Mouse (Mus musculus) liver, embryonic 14.5 days (tissue): ENCODE measurements around the gene Cd55b. TPM values are rescaled to one million over a fixed set of nuclear protein-coding genes. Genes with fewer than 3 reads are reported as not detected.

Experiments
- ATAC-seq: fragments of 200-750 bp; cut with Nextera tagmentation; 2 replicates; pipeline ENCODE4 v1.8.0; 2017; ENCODE audit warnings: moderate number of reproducible peaks, mild to moderate bottlenecking, moderate library complexity; ENCODE audit not compliant: insufficient read depth
- DNase-seq, 3 experiments: peaks; one replicate each; pipeline ENCODE4 v3.0.0-alpha.2; 2012 to 2013; ENCODE audit warnings: low read depth in 3 of 3, low spot score in 3 of 3
- H3K27ac ChIP-seq: fragments of 300-500 bp; sonication (generic); 2 replicates; pipeline ENCODE4 v1.5.1; 2014; ENCODE audit warnings: moderate library complexity, mild to moderate bottlenecking, control low read depth, inconsistent platforms
- H3K27me3 ChIP-seq: fragments of 300-500 bp; sonication (generic); 2 replicates; pipeline ENCODE4 v1.6.1; 2014; ENCODE audit warnings: mild to moderate bottlenecking, low read length, moderate library complexity; ENCODE audit not compliant: control insufficient read depth, insufficient read depth
- H3K36me3 ChIP-seq: fragments of 300-500 bp; sonication (generic); replicated peaks from 2 replicates; pipeline ENCODE4 v1.6.1; 2014; ENCODE audit warnings: low read depth; ENCODE audit not compliant: control insufficient read depth, insufficient read depth
- H3K4me1 ChIP-seq, 2 experiments: fragments of 200-500 bp in 1 of 2; fragments of 300-500 bp in 1 of 2; sonication (generic) in 1 of 2; replicated peaks; 2 replicates each; pipeline ENCODE4 v1.6.1; 2012 to 2014; ENCODE audit warnings: antibody characterized with exemption in 1 of 2, inconsistent platforms in 1 of 2, low read length in 1 of 2; ENCODE audit not compliant: control insufficient read depth in 2 of 2, insufficient read depth in 2 of 2
- H3K4me2 ChIP-seq: fragments of 300-500 bp; sonication (generic); 2 replicates; pipeline ENCODE4 v1.6.1; 2014; ENCODE audit warnings: low read depth, mild to moderate bottlenecking, control low read depth, moderate library complexity
- H3K4me3 ChIP-seq, 2 experiments: fragments of 200-500 bp in 1 of 2; fragments of 300-500 bp in 1 of 2; sonication (generic) in 1 of 2; 2 replicates each; pipeline ENCODE4 v1.5.1; 2012 to 2014; ENCODE audit warnings: low read depth in 2 of 2, low read length in 2 of 2, mild to moderate bottlenecking in 2 of 2, control low read depth in 1 of 2, inconsistent platforms in 1 of 2, moderate library complexity in 1 of 2; ENCODE audit not compliant: insufficient read depth in 1 of 2
- H3K9ac ChIP-seq: fragments of 300-500 bp; sonication (generic); replicated peaks from 2 replicates; pipeline ENCODE4 v1.6.1; 2014; ENCODE audit warnings: mild to moderate bottlenecking, control low read depth, moderate library complexity
- H3K9me3 ChIP-seq: fragments of 300-500 bp; sonication (generic); 2 replicates; pipeline ENCODE4 v1.6.1; 2016; ENCODE audit warnings: low read length, mixed read lengths; ENCODE audit not compliant: control insufficient read depth
- CTCF ChIP-seq: IDR thresholded peaks from 2 replicates; pipeline ENCODE4 v1.5.1; 2016; ENCODE audit warnings: antibody characterized with exemption, low read depth, control low read depth
- EP300 ChIP-seq: IDR thresholded peaks from 2 replicates; pipeline ENCODE4 v1.6.1; 2016; ENCODE audit warnings: antibody characterized with exemption, low read depth
- WGBS: fragments of 180-500 bp; shearing (Covaris S2); extraction: QIAGEN DNeasy Blood & Tissue Kit; methylation state at CpG from one replicate; pipeline ENCODE4 v1.1.7; 2014; ENCODE audit not compliant: insufficient replicate concordance; 5-methylcytosine and 5-hydroxymethylcytosine counted together
- polyA plus RNA-seq, 2 experiments: library from polyadenylated mRNA; depleted of rRNA in 1 of 2; stranded (reverse) in 1 of 2; unstranded in 1 of 2; fragments of >200 nt; fragmentation: Nextera tagmentation in 1 of 2; extraction: Ambion mirVana in 1 of 2; gene quantifications; 2 replicates each; pipeline versions ENCODE4 v1.2.1 to v1.2.3; 2012 to 2014

Gene Cd55b
- polyA plus RNA-seq, 2 experiments, result not detected

DNA sequence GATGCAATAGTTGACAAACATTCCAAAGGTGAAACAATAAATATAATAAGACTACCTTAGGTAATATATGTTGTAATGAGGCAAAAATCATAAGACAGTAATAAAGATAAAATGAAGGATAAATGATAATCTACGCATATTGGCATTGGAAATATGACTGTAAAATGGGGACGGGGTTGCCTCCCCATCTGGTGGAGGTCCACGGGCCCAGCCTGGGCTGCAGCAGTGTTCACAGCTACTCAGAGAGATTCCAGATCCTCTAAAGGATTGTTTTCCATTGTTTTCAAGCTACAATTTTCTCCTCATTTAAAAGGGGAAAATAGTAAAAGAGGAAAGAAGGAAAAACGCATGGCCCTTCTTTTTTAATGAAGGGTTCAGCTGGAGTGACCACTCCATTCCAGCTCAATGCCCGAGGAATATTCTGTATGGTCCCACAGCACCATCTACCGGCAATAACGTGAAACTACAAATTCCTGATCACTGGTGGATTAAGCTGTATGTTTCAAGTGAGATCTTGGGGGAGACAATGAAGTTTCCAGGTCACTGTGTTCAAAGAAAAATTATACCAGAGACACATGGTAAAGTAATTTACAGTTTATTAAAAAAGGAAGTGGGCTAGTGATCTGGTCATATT lies 50.8 kb downstream of the Cd55b start:
- no peak for ATAC-seq
- Histone ChIP-seq H3K36me3 (no peaks in the 10 kb centered on the region), H3K9ac (no peak overlapping the region), H3K27ac (no peak overlapping the region), H3K4me1 (peaks cover 19 to 22% of the 10 kb centered on the region in 2 experiments), H3K4me3 (no peak overlapping the region), H3K9me3 (no peaks in the 10 kb centered on the region), H3K27me3 (no peaks in the 10 kb centered on the region), H3K4me2 (no peak overlapping the region)
- DNase-seq, result peak; percentile 40 to 58 (median 49)
- 26% methylated on average over 7 of the region's 7 CpGs for WGBS
- TF ChIP-seq CTCF (peak; percentile 81), EP300 (no peak)

DNA sequence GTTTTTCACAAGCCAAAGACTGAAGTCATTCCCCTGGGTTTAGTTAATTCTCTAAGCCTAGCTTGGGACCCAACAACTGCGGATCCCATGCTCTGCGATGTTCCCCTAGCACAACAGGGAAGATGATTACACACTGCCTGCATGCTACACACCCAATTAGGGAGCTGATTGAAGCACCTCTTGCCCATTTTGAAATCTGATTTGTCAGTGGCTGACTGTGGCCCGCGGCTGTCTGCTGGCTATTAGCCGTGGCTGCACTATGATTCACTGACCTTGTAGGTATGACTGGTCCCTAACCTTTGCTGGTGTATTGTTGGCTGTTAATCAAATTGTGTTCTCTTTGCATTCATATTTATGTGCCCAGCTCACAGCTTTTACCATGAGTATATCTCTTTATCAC lies 51.5 kb downstream of the Cd55b start:
- WGBS, result 69% methylated on average over 5 of the region's 5 CpGs

DNA sequence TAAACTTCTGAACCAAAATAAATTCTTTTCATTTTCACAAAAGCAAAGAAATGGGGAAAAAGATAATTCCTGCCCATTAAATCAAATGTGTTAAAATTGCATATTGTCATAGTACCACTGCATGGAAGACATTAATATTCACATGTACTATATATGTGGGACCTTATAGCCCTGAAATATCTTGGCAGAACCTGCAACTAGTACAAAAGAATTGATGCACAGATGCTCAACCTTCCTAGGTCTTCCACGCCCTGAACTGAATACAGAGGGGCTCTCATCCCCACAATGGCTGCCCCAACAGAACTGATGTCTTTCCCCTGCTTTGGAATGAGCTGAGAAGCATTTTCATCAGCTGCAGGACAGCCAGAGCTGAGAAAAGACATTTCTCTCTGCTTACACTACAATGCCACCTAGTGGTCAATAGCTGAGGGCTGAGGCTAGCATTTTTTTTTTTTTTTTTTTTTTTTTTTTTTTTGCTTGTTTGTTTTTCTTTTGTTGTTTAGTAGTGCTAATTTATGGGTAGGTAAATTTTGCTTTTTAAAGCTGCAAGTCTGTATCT lies 72.7 kb downstream of the Cd55b start:
- no peak for ATAC-seq
- no peak overlapping the region for H3K27ac ChIP-seq
- no peak overlapping the region for H3K9ac ChIP-seq
- H3K4me1 ChIP-seq, result no peaks in the 10 kb centered on the region
- no peak overlapping the region for H3K4me2 ChIP-seq
- no peaks in the 10 kb centered on the region for H3K36me3 ChIP-seq
- no peaks in the 10 kb centered on the region for H3K9me3 ChIP-seq
- no peak for DNase-seq
- 0% methylated on average over 1 of the region's 1 CpGs for WGBS
- TF ChIP-seq CTCF (peak; percentile 76), EP300 (no peak)
- no peaks in the 10 kb centered on the region for H3K27me3 ChIP-seq
- no peak overlapping the region for H3K4me3 ChIP-seq

More for the DNA sequence above, 51.5 kb downstream of the Cd55b start:
- H3K4me3 ChIP-seq, result no peak overlapping the region
- H3K4me2 ChIP-seq, result no peak overlapping the region
- DNase-seq, result no peak
- H3K9me3 ChIP-seq, result no peaks in the 10 kb centered on the region
- no peaks in the 10 kb centered on the region for H3K27me3 ChIP-seq
- TF ChIP-seq CTCF (no peak), EP300 (no peak)
- no peak overlapping the region for H3K27ac ChIP-seq
- ATAC-seq, result no peak
- H3K4me1 ChIP-seq, result peaks cover 19 to 22% of the 10 kb centered on the region in 2 experiments
- H3K36me3 ChIP-seq, result no peaks in the 10 kb centered on the region
- H3K9ac ChIP-seq, result no peak overlapping the region

- H3K27me3 ChIP-seq, result no peaks in the 10 kb centered on the region
- peaks cover 0 to 4% of the 10 kb centered on the region in 2 experiments; a peak in 2 of 4 replicates for H3K4me1 ChIP-seq
- no peaks in the 10 kb centered on the region for H3K9me3 ChIP-seq
- peak; percentile 42; the same call in 1 of the 2 replicates for TF ChIP-seq CTCF
- no peak for TF ChIP-seq EP300
- ATAC-seq, result peak; percentile 43; the same call in 1 of the 2 replicates
- no peak overlapping the region for H3K9ac ChIP-seq
- H3K36me3 ChIP-seq, result no peaks in the 10 kb centered on the region
- no peak overlapping the region for H3K4me3 ChIP-seq
- peak in 1 of 3 experiments; percentile 19 for DNase-seq
- H3K27ac ChIP-seq, result no peak overlapping the region
- WGBS, result 27% methylated on average over 9 of the region's 9 CpGs
- H3K4me2 ChIP-seq, result no peak overlapping the region
These were observed 80.4 kb downstream of the Cd55b start for GRCm38 (mm10) chr1:130342429-130342828.

Other genes starting within 250 kb of the Cd55b start
- 10.7 and 15.9 TPM in 2 replicates for gene Cd55, start 39.7 kb upstream of the Cd55b start, polyA plus RNA-seq (2012; rRNA removed)
- 19.6 and 21.7 TPM in 2 replicates for gene Cd55, start 39.7 kb upstream of the Cd55b start, polyA plus RNA-seq (2014; fragmentation: Nextera tagmentation; extraction: Ambion mirVana)
- not detected in 2 replicates for gene Zp3r, start 206.6 kb upstream of the Cd55b start, polyA plus RNA-seq (2012; rRNA removed)
- not detected in 2 replicates for gene Zp3r, start 206.6 kb upstream of the Cd55b start, polyA plus RNA-seq (2014; fragmentation: Nextera tagmentation; extraction: Ambion mirVana)
- gene C4bp, start 238.6 kb upstream of the Cd55b start, polyA plus RNA-seq (2012; rRNA removed), result 0.64 and 0.98 TPM in 2 replicates
- 2.2 and 2.7 TPM in 2 replicates for gene C4bp, start 238.6 kb upstream of the Cd55b start, polyA plus RNA-seq (2014; fragmentation: Nextera tagmentation; extraction: Ambion mirVana)